Mouse (Mus musculus) forebrain, embryonic 14.5 days (tissue): ENCODE measurements at regions not wholly inside any gene's neighbourhood (a gene's known extent, or its start where the extent isn't known, plus 50 kb on each side); places are given as distances from the start of the nearest gene placed in this dataset.

Source experiments
- ATAC-seq: fragments of 200-750 bp; cut with Nextera tagmentation; 2 replicates; pipeline ENCODE4 v1.8.0; 2017; ENCODE audit warnings: mild to moderate bottlenecking, moderate library complexity
- DNase-seq: peaks from one replicate; pipeline ENCODE4 v3.0.0-alpha.2; 2015; ENCODE audit warnings: low spot score
- H3K27ac ChIP-seq: fragments of 300-500 bp; sonication (generic); 2 replicates; pipeline ENCODE4 v1.5.1; 2014; ENCODE audit warnings: low read depth, mild to moderate bottlenecking, control low read depth, low read length, moderate library complexity
- H3K27me3 ChIP-seq: fragments of 300-500 bp; sonication (generic); replicated peaks from 2 replicates; pipeline ENCODE4 v1.6.1; 2014; ENCODE audit warnings: low read length, control low read depth, mixed read lengths; ENCODE audit not compliant: control insufficient read depth, insufficient read depth
- H3K36me3 ChIP-seq: fragments of 300-500 bp; sonication (generic); 2 replicates; pipeline ENCODE4 v1.6.1; 2014; ENCODE audit warnings: low read length, control low read depth; ENCODE audit not compliant: control insufficient read depth, insufficient read depth
- H3K4me1 ChIP-seq: fragments of 300-500 bp; sonication (generic); 2 replicates; pipeline ENCODE4 v1.6.1; 2014; ENCODE audit warnings: antibody characterized with exemption, low read length, control low read depth; ENCODE audit not compliant: control insufficient read depth, insufficient read depth
- H3K4me2 ChIP-seq: fragments of 300-500 bp; sonication (generic); 2 replicates; pipeline ENCODE4 v1.6.1; 2014; ENCODE audit warnings: mild to moderate bottlenecking, control low read depth, low read length
- H3K4me3 ChIP-seq: fragments of 300-500 bp; sonication (generic); 2 replicates; pipeline ENCODE4 v1.5.1; 2014; ENCODE audit warnings: low read depth, low read length, control low read depth
- H3K9ac ChIP-seq: fragments of 300-500 bp; sonication (generic); 2 replicates; pipeline ENCODE4 v1.6.1; 2014; ENCODE audit warnings: mild to moderate bottlenecking, low read length, control low read depth, moderate library complexity
- H3K9me3 ChIP-seq: fragments of 300-500 bp; sonication (generic); replicated peaks from 2 replicates; pipeline ENCODE4 v1.6.1; 2016; ENCODE audit warnings: low read length, control low read depth, mixed read lengths; ENCODE audit not compliant: control insufficient read depth
- WGBS: fragments of 180-500 bp; shearing (Covaris S2); extraction: QIAGEN DNeasy Blood & Tissue Kit; methylation state at CpG from one replicate; pipeline ENCODE4 v1.1.7; 2014; 5-methylcytosine and 5-hydroxymethylcytosine counted together

GRCm38 (mm10) chr1:154007440-154007839 is 107.4 kb upstream of the Teddm2 start:
- Histone ChIP-seq H3K27ac (no peak overlapping the region), H3K27me3 (no peaks in the 10 kb centered on the region), H3K4me2 (no peak overlapping the region), H3K9ac (no peak overlapping the region), H3K9me3 (no peaks in the 10 kb centered on the region), H3K36me3 (no peaks in the 10 kb centered on the region), H3K4me3 (no peak overlapping the region), H3K4me1 (no peaks in the 10 kb centered on the region)
- 95% methylated on average over 3 of the region's 3 CpGs for WGBS
- no peak for DNase-seq
- no peak for ATAC-seq

- H3K4me1 ChIP-seq: no peaks in the 10 kb centered on the region
- no peaks in the 10 kb centered on the region for H3K36me3 ChIP-seq
- 96% methylated on average over 11 of the region's 11 CpGs for WGBS
- H3K27ac ChIP-seq: no peak overlapping the region
- H3K9ac ChIP-seq: no peak overlapping the region
- no peaks in the 10 kb centered on the region for H3K27me3 ChIP-seq
- no peak overlapping the region for H3K4me3 ChIP-seq
- H3K4me2 ChIP-seq: no peak overlapping the region
- no peak for DNase-seq
- H3K9me3 ChIP-seq: no peaks in the 10 kb centered on the region
- ATAC-seq: no peak
These were observed 108.7 kb upstream of the Teddm2 start for GRCm38 (mm10) chr1:154008593-154009310.

- ATAC-seq (no peak), DNase-seq (no peak)
- Histone ChIP-seq H3K4me1 (no peaks in the 10 kb centered on the region), H3K27me3 (no peaks in the 10 kb centered on the region), H3K4me3 (no peak overlapping the region), H3K4me2 (no peak overlapping the region), H3K9me3 (no peaks in the 10 kb centered on the region), H3K9ac (no peak overlapping the region), H3K36me3 (no peaks in the 10 kb centered on the region), H3K27ac (no peak overlapping the region)
- WGBS: 89% methylated on average over 4 of the region's 4 CpGs
These were observed 110.7 kb upstream of the Teddm2 start for GRCm38 (mm10) chr1:154010681-154011080.

GRCm38 (mm10) chr1:154016516-154016915 is 116.5 kb upstream of the Teddm2 start:
- Histone ChIP-seq H3K27ac (no peak overlapping the region), H3K36me3 (no peaks in the 10 kb centered on the region), H3K4me1 (no peaks in the 10 kb centered on the region), H3K9me3 (no peaks in the 10 kb centered on the region), H3K27me3 (no peaks in the 10 kb centered on the region), H3K9ac (no peak overlapping the region), H3K4me3 (no peak overlapping the region), H3K4me2 (no peak overlapping the region)
- ATAC-seq: no peak
- no peak for DNase-seq
- 82% methylated on average over 2 of the region's 2 CpGs for WGBS

- H3K9ac ChIP-seq: no peak overlapping the region
- H3K27me3 ChIP-seq: no peaks in the 10 kb centered on the region
- DNase-seq (no peak), ATAC-seq (no peak)
- H3K4me1 ChIP-seq: no peaks in the 10 kb centered on the region
- 75% methylated on average over 6 of the region's 6 CpGs for WGBS
- no peaks in the 10 kb centered on the region for H3K9me3 ChIP-seq
- H3K27ac ChIP-seq: no peak overlapping the region
- no peak overlapping the region for H3K4me3 ChIP-seq
- H3K4me2 ChIP-seq: no peak overlapping the region
- H3K36me3 ChIP-seq: no peaks in the 10 kb centered on the region
These were observed 118.2 kb upstream of the Teddm2 start for GRCm38 (mm10) chr1:154018241-154018640.

GRCm38 (mm10) chr1:154024301-154024700 is 124.3 kb upstream of the Teddm2 start:
- Histone ChIP-seq H3K4me3 (no peak overlapping the region), H3K36me3 (no peaks in the 10 kb centered on the region), H3K27me3 (no peaks in the 10 kb centered on the region), H3K27ac (no peak overlapping the region), H3K4me2 (no peak overlapping the region), H3K4me1 (no peaks in the 10 kb centered on the region), H3K9me3 (no peaks in the 10 kb centered on the region), H3K9ac (no peak overlapping the region)
- WGBS: 76% methylated on average over 3 of the region's 3 CpGs
- ATAC-seq (no peak), DNase-seq (no peak)

GRCm38 (mm10) chr1:154027303-154027702 is 127.3 kb upstream of the Teddm2 start:
- H3K27me3 ChIP-seq: no peaks in the 10 kb centered on the region
- 91% methylated on average over 4 of the region's 4 CpGs for WGBS
- no peak overlapping the region for H3K27ac ChIP-seq
- H3K4me3 ChIP-seq: no peak overlapping the region
- no peak overlapping the region for H3K9ac ChIP-seq
- H3K4me2 ChIP-seq: no peak overlapping the region
- no peak for DNase-seq
- H3K36me3 ChIP-seq: no peaks in the 10 kb centered on the region
- H3K9me3 ChIP-seq: no peaks in the 10 kb centered on the region
- ATAC-seq: no peak
- H3K4me1 ChIP-seq: no peaks in the 10 kb centered on the region

GRCm38 (mm10) chr1:154029826-154030225 is 129.8 kb upstream of the Teddm2 start:
- H3K9me3 ChIP-seq: no peaks in the 10 kb centered on the region
- no peaks in the 10 kb centered on the region for H3K4me1 ChIP-seq
- H3K27ac ChIP-seq: no peak overlapping the region
- ATAC-seq (no peak), DNase-seq (no peak)
- H3K27me3 ChIP-seq: no peaks in the 10 kb centered on the region
- no peak overlapping the region for H3K9ac ChIP-seq
- no peak overlapping the region for H3K4me3 ChIP-seq
- H3K4me2 ChIP-seq: no peak overlapping the region
- H3K36me3 ChIP-seq: no peaks in the 10 kb centered on the region
- WGBS: 77% methylated on average over 3 of the region's 3 CpGs

GRCm38 (mm10) chr1:154032669-154033099 is 132.7 kb upstream of the Teddm2 start:
- H3K9me3 ChIP-seq: no peaks in the 10 kb centered on the region
- ATAC-seq: no peak
- H3K27ac ChIP-seq: no peak overlapping the region
- no peaks in the 10 kb centered on the region for H3K27me3 ChIP-seq
- H3K9ac ChIP-seq: no peak overlapping the region
- no peak overlapping the region for H3K4me3 ChIP-seq
- 21% methylated on average over 14 of the region's 14 CpGs for WGBS
- H3K4me2 ChIP-seq: 0 out of 2 replicates have a peak overlapping the region, but pooled peaks have one; percentile 21
- no peaks in the 10 kb centered on the region for H3K36me3 ChIP-seq
- peak; percentile 49 for DNase-seq
- no peaks in the 10 kb centered on the region for H3K4me1 ChIP-seq
